Mouse (Mus musculus) bone marrow macrophage, adult 2 months (primary cell): ENCODE measurements around the gene Cdc42.

Source experiments
- CTCF ChIP-seq: IDR thresholded peaks from 2 replicates; pipeline ENCODE4 v1.5.1; 2012; ENCODE audit warnings: low read depth, mild to moderate bottlenecking, low read length, moderate library complexity
- POLR2A ChIP-seq: IDR thresholded peaks from 2 replicates; pipeline ENCODE4 v1.6.1; 2012; ENCODE audit warnings: mild to moderate bottlenecking, low read depth, low read length, borderline replicate concordance

DNA sequence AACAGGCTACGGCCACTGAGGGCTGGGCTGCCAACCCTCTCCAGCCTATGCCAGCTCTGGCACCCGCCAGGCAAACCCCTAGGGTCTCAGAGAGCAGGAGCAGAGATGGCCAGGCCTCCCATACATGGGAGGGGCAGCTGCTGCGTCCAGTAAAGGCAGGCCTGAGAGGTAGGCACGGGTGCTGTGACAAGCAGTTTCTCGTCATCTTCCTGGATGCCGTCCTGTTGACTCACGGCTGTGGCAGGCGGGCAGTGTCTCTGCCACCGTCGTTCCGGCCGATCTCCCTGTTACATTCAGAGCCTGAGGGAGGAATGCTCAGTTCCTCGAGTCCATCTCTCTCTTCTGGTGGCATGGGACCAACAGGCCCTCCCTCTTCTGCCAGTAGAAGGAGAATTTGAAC is 70.3 kb downstream of the Cdc42 start:
- TF ChIP-seq CTCF (no peak), POLR2A (no peak)
